Comparison of ENCODE assay signal across 23 mouse cellular contexts in the genomic region with DNA sequence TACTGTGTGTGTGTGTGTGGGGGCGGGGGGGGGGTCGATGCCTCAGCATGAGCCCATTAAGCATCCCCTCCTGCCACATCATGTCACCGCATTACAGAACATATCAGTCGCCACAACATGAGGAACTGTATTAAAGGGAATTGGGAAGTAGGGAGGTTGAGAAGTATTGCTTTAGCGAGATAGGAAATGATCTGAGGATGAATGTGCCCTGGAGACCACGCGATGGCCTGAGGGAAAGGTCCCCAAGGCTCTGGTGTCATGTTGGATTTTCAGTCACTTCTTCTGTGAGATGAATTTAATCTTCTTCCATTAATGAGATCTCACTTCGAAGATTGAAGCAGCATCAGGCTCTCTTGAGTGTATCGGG.
"Had no signal": no experiment of that assay in that cellular context is flagged by ENCODE, and none has a peak within 500 bp of the region (broad histone marks: within the 10 kb centered on the region; RNA-seq: fewer than 3 reads in every experiment).

No protein-coding gene starts in this region.

- H3K27ac ChIP-seq: kidney, postnatal 0 days; layer of hippocampus, adult 2 months; left cerebral cortex, adult 2 months; liver, embryonic 14.5 days; macrophage; midbrain, embryonic 12.5 days; neural tube, embryonic 13.5 days; stomach, embryonic 15.5 days had no signal

- H3K4me3 ChIP-seq: layer of hippocampus, adult 2 months; left cerebral cortex, adult 2 months; megakaryocyte, embryonic 14.5 days; midbrain, embryonic 12.5 days; myocyte; neural tube, embryonic 13.5 days; stomach, embryonic 15.5 days had no signal

- H3K4me2 ChIP-seq: lung, embryonic 14.5 days; midbrain, embryonic 12.5 days; neural tube, embryonic 13.5 days; stomach, embryonic 15.5 days had no signal

- H3K4me1 ChIP-seq: megakaryocyte, embryonic 14.5 days; neural tube, embryonic 13.5 days; stomach, embryonic 15.5 days had no signal

- H3K36me3 ChIP-seq: midbrain, embryonic 12.5 days; neural tube, embryonic 13.5 days; stomach, embryonic 15.5 days had no signal

- DNase-seq: kidney, adult 18-20 months; kidney, adult 9 months; kidney, postnatal 25 days; layer of hippocampus, adult 9-11 months; layer of hippocampus, postnatal 36 days; liver, postnatal 0 days; lung, embryonic 14.5 days; retina, postnatal 1 day; right cerebral cortex, postnatal 25 days; spleen, adult 18-20 months; thymus, postnatal 25 days had no signal

- H3K27me3 ChIP-seq: midbrain, embryonic 12.5 days; neural tube, embryonic 13.5 days; stomach, embryonic 15.5 days had no signal

- ATAC-seq: intestine, embryonic 16.5 days; liver, postnatal 0 days; lung, postnatal 0 days had no signal

- H3K9me3 ChIP-seq: stomach, embryonic 15.5 days had no signal

- H3K9ac ChIP-seq: liver, embryonic 14.5 days; liver, postnatal 0 days; lung, embryonic 14.5 days; midbrain, embryonic 12.5 days; neural tube, embryonic 13.5 days; stomach, embryonic 15.5 days had no signal
